Mouse (Mus musculus) cerebellum, postnatal 25 days (tissue): ENCODE measurements at regions not wholly inside any gene's neighbourhood (a gene's known extent, or its start where the extent isn't known, plus 50 kb on each side); places are given as distances from the start of the nearest gene placed in this dataset.

Experiments used
- DNase-seq, 2 experiments: peaks; one replicate each; pipeline ENCODE4 v3.0.0; 2021; ENCODE audit warnings: mixed read lengths in 2 of 2

DNA sequence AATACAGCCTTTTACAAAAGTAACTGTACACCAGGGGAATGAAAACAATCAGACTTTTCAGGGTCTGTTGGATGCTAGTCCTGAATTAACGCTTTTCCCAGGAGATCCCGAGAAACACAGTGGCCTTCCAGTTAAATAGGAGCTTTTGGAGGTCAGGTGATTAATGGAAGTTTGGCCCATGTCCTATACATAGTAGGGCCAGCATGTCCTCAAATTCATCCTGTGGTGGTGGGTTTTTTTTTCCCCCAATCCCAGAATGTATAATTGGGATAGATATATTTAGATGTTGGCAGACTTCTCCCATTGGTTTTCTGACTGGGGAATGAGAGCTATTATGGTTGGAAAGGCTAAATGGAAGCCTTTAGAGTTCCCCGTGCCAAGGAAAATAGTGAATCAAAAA, 77.6 kb downstream of the Cd200 start:
- no peak for DNase-seq

- DNase-seq, result no peak
Observed at GRCm38 (mm10) chr16:45330298-45330697, 78.6 kb downstream of the Cd200 start.

DNA sequence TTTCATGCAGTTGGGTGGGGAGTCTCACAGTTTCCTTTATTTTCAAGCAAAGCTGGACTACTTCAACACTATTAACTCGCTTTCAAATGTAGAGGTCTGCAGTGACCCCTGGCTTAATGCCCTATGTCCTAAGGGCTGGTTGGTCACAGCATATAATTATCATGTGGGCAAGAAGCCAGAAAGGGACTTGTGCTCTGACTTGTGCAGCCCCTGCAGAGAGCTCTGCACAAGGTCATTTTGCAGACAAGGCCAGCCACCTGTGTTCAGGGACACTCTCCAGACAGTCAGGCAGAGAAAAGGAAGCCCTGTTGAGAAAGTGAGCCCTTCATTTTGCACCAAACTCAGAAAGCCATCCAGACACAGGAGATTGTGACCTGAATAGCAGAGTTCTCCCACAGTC, 79.1 kb downstream of the Cd200 start:
- DNase-seq, result peak in 1 of 2 experiments; percentile 6

DNA sequence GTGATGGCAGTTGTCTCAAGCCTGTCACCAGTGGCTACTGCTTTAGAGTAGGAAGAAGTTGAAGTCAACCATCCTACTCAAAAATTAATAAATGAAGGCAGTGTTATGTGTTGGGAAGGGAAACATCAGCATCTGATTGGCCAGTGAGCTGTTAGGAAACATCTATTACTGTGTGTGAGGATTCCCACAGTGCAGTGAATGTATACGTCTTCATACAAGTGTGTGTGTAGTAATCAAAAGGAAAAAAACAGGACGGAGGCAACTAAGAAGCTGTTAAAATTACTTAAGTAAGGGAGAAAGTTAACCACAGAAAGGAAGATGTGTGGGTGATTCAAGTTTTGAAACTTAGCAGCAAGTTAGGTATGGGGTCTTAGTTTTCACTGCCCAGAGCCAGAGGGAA, 81.8 kb downstream of the Cd200 start:
- DNase-seq, result no peak

DNA sequence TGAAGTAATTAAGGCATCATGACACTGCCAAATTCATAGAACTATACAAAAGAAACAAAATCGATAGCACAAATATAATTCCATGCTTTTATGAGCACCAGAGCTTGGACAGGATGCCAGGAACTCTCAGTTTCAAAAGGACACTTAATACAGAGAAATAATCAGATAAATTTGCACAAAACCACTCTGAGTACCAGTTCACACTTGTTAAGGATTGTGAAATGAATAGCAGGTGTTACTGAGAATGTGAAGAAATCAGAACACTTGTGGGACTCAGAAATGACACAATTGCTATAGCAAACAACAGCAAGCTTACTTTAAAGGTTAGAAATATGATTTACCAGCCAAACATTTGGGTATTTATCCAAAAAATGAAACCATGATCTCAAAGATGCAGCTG, 87.4 kb downstream of the Btla start:
- no peak for DNase-seq
